Comparison of ENCODE assay signal across 7 mouse cellular contexts in the genomic region with DNA sequence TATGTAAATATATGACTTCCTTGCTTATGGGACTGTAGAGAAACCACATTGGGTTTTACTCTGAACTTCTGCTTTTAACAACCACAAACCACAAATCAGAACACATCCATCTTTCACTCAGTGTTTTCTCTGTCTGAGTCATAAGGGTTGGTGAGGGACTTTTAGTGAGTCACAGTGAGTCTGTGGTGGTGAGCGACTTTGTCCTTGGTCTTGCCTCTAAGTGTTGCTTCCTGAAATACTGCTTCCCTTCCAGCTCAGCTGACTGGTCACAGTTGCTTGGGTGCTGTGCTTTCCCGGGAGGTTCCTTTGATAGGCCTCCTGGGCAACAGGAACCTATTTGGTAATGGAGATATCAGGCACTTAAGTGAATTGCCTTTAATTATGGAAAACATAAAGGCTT. TPM values are rescaled to one million over a fixed set of nuclear protein-coding genes. Genes with fewer than 3 reads are reported as not detected.
DNase-seq lines count a peak whose midpoint lies in the region; ATAC-seq and TF ChIP-seq lines count a peak whose summit lies in the region.

No protein-coding gene starts in this region.

- H3K27me3 ChIP-seq in liver, postnatal 0 days (ENCODE audit: insufficient read depth, low read length), result no peaks in the 10 kb centered on the region
- H3K27me3 ChIP-seq in MEL (ENCODE audit: control insufficient read depth in 1 of 2, insufficient read depth in 2 of 2, low read length in 2 of 2), result no peaks in the 10 kb centered on the region; a peak in 2 of 4 replicates

- TF ChIP-seq EP300 in liver, postnatal 0 days (IDR thresholded peaks at IDR 0.05; ENCODE audit: low read depth), result no peak; the same call in 1 of the 2 replicates
- TF ChIP-seq EP300 in MEL (IDR thresholded peaks at IDR 0.05; ENCODE audit: low read depth in 1 of 2, low read length in 2 of 2), result peak; percentile 57 to 83; a peak in 3 of 4 replicates

- WGBS in liver, postnatal 0 days (ENCODE audit: insufficient replicate concordance), result 24% methylated on average over 2 of the region's 2 CpGs

- H3K4me1 ChIP-seq in liver, postnatal 0 days (ENCODE audit: insufficient read depth), result no peaks in the 10 kb centered on the region
- H3K4me1 ChIP-seq in MEL (ENCODE audit: control insufficient read depth in 1 of 2, insufficient read depth in 2 of 2, low read length in 2 of 2), result peaks cover 0 to 3% of the 10 kb centered on the region in 2 experiments; a peak in 2 of 4 replicates

- TF ChIP-seq CTCF in liver, postnatal 0 days (IDR thresholded peaks at IDR 0.05; ENCODE audit: low read depth), result no peak
- TF ChIP-seq CTCF in MEL (IDR thresholded peaks at IDR 0.05 in 2 of 3, conservative IDR thresholded peaks at IDR 0.05 in 1 of 3; ENCODE audit: control insufficient read depth in 1 of 3, insufficient read depth in 1 of 3, low read depth in 2 of 3, low read length in 3 of 3, poor library complexity in 1 of 3, severe bottlenecking in 1 of 3), result no peak

- H3K4me2 ChIP-seq in liver, postnatal 0 days (ENCODE audit: low read depth, low read length), result no peak overlapping the region

- peak; percentile 73 for ATAC-seq in liver, postnatal 0 days
- peak; percentile 98 for ATAC-seq in neutrophil, adult 5-6 weeks (ENCODE audit: extremely low read depth, insufficient number of reproducible peaks, low FRiP score, poor library complexity, severe bottlenecking)

- intact Hi-C loops in left cerebral cortex, postnatal 4 days (cut with DNase I), result no loop called here

- H3K36me3 ChIP-seq in liver, postnatal 0 days (replicated peaks; ENCODE audit: insufficient read depth, low read length), result no peaks in the 10 kb centered on the region
- peaks cover 0 to 15% of the 10 kb centered on the region in 2 experiments; a peak in 2 of 4 replicates for H3K36me3 ChIP-seq in MEL (ENCODE audit: control insufficient read depth in 1 of 2, insufficient read depth in 2 of 2, low read length in 2 of 2)

- TF ChIP-seq POLR2A in MEL (IDR thresholded peaks at IDR 0.05; ENCODE audit: control insufficient read depth in 1 of 2, insufficient read depth in 1 of 2, low read depth in 1 of 2, low read length in 2 of 2, poor library complexity in 1 of 2), result no peak

- no peaks in the 10 kb centered on the region for H3K9me3 ChIP-seq in liver, postnatal 0 days (ENCODE audit: low read length)
- H3K9me3 ChIP-seq in MEL (replicated peaks; ENCODE audit: insufficient read depth, low read length), result no peaks in the 10 kb centered on the region

- H3K27ac ChIP-seq in liver, postnatal 0 days (ENCODE audit: low read depth), result no peak overlapping the region
- no peak overlapping the region for H3K27ac ChIP-seq in MEL (ENCODE audit: control insufficient read depth, low read depth, low read length)

- no peak overlapping the region for H3K4me3 ChIP-seq in liver, postnatal 0 days (ENCODE audit: low read depth, low read length)
- H3K4me3 ChIP-seq in MEL (ENCODE audit: control insufficient read depth in 1 of 2, insufficient read depth in 1 of 2, low read depth in 2 of 2, low read length in 2 of 2), result no peak overlapping the region

- DNase-seq in liver, postnatal 0 days, result peak; percentile 15
- no peak for DNase-seq in liver
- peak; percentile 91 for DNase-seq in MEL (ENCODE audit: low read depth, low spot score)
- DNase-seq in adrenal gland, postnatal 36 days, result peak; percentile 65 to 68
- no peak for DNase-seq in left cerebral cortex, postnatal 4 days
- no peak for DNase-seq in cerebellum, adult 9-10 months

- no peak for TF ChIP-seq RAD21 in MEL (IDR thresholded peaks at IDR 0.05; ENCODE audit: low read depth, low read length)

- H3K79me2 ChIP-seq in MEL (ENCODE audit: control insufficient read depth, insufficient read depth, low read length, poor library complexity), result no peaks in the 10 kb centered on the region

- no peak overlapping the region for H3K9ac ChIP-seq in liver, postnatal 0 days (replicated peaks)
- H3K9ac ChIP-seq in MEL (ENCODE audit: control insufficient read depth, low read depth, low read length, poor library complexity, severe bottlenecking), result no peak overlapping the region

TF ChIP-seq in MEL, 35 proteins besides CTCF, POLR2A, EP300 and RAD21:
- TF ChIP-seq GABPA (IDR thresholded peaks at IDR 0.05; ENCODE audit: low read depth, low read length) (no peak), ETS1 (IDR thresholded peaks at IDR 0.05; ENCODE audit: low read depth, low read length) (peak; percentile 75; the same call in 1 of the 2 replicates), UBTF (IDR thresholded peaks at IDR 0.05; ENCODE audit: borderline replicate concordance, insufficient read depth, low read depth, low read length) (no peak), MAZ (IDR thresholded peaks at IDR 0.05; ENCODE audit: low read depth, low read length) (no peak), GATA1 (IDR thresholded peaks at IDR 0.05; ENCODE audit: low read depth, low read length) (peak; percentile 32), MAFK (IDR thresholded peaks at IDR 0.05; ENCODE audit: borderline replicate concordance, low read depth, low read length) (peak; percentile 76; the same call in 1 of the 2 replicates), JUND (IDR thresholded peaks at IDR 0.05; ENCODE audit: low read depth, low read length) (peak; percentile 91), MYC (IDR thresholded peaks at IDR 0.05; ENCODE audit: low read depth, low read length) (0 out of 2 replicates have a peak, but pooled peaks have one; percentile 24), RCOR1 (IDR thresholded peaks at IDR 0.05; ENCODE audit: low read depth, low read length) (peak; percentile 100), ELF1 (IDR thresholded peaks at IDR 0.05; ENCODE audit: low read depth, low read length) (no peak), MEF2A (IDR thresholded peaks at IDR 0.05; ENCODE audit: extremely low read depth, insufficient replicate concordance, low read depth, low read length, poor library complexity, severe bottlenecking) (no peak)

RNA-seq across cellular contexts. Expression of gene Yae1d1, which starts 17.3 kb away (rescaled TPM):
- 23.7 and 25.2 TPM in 2 replicates for polyA plus RNA-seq in liver, postnatal 0 days (2015; fragmentation: Nextera tagmentation; extraction: Ambion mirVana)
- total RNA-seq in MEL (2012; rRNA removed), result 14.8 and 19.7 TPM in 2 replicates
- 1 to 10 TPM in 1 of 2 experiments, not detected in 1; 9.4 TPM for polyA plus RNA-seq in MEL (2012; ENCODE audit: insufficient read depth in 1 of 2, insufficient read length in 2 of 2, low read depth in 1 of 2, low replicate concordance in 2 of 2, missing spikeins in 1 of 2)
- 10 to 100 TPM; 30.2 to 35.2 TPM for total RNA-seq in adrenal gland, postnatal 36 days (2021)
- total RNA-seq in neutrophil, adult 5-6 weeks (2017), result 6.8 and 9.4 TPM in 2 replicates
- 10 to 100 TPM; 28.9 to 32.7 TPM for total RNA-seq in left cerebral cortex, postnatal 4 days (2021)

RNA-seq across cellular contexts. Expression of gene Rala, which starts 31.9 kb away (rescaled TPM):
- polyA plus RNA-seq in liver, postnatal 0 days (2015; fragmentation: Nextera tagmentation; extraction: Ambion mirVana), result 25.6 and 29.3 TPM in 2 replicates
- total RNA-seq in MEL (2012; rRNA removed), result 12.9 and 13.1 TPM in 2 replicates
- polyA plus RNA-seq in MEL (2012; ENCODE audit: insufficient read depth in 1 of 2, insufficient read length in 2 of 2, low read depth in 1 of 2, low replicate concordance in 2 of 2, missing spikeins in 1 of 2), result 10 to 100 TPM in 1 of 2 experiments, not detected in 1; 30.7 TPM
- total RNA-seq in adrenal gland, postnatal 36 days (2021), result 10 to 100 TPM; 62.1 to 62.7 TPM
- total RNA-seq in neutrophil, adult 5-6 weeks (2017), result 37.8 and 38.3 TPM in 2 replicates
- 100 to 1,000 TPM; 183 to 187 TPM for total RNA-seq in left cerebral cortex, postnatal 4 days (2021)

Comparison
In these comparisons a context has a peak if more than half of its experiments do, and no peak if none do; other contexts are left out.
1. DNase-seq: peak in liver, postnatal 0 days (single experiment), MEL (single experiment) and adrenal gland, postnatal 36 days (2 of 2); none in liver (single experiment), left cerebral cortex, postnatal 4 days (single experiment) and cerebellum, adult 9-10 months (single experiment).